Mouse (Mus musculus): ENCODE measurements around the gene Ticam1. TPM values are rescaled to one million over a fixed set of nuclear protein-coding genes. Genes with fewer than 3 reads are reported as not detected.

Gene Ticam1
- total RNA-seq, 1 experiment = 2.8 TPM

DNA sequence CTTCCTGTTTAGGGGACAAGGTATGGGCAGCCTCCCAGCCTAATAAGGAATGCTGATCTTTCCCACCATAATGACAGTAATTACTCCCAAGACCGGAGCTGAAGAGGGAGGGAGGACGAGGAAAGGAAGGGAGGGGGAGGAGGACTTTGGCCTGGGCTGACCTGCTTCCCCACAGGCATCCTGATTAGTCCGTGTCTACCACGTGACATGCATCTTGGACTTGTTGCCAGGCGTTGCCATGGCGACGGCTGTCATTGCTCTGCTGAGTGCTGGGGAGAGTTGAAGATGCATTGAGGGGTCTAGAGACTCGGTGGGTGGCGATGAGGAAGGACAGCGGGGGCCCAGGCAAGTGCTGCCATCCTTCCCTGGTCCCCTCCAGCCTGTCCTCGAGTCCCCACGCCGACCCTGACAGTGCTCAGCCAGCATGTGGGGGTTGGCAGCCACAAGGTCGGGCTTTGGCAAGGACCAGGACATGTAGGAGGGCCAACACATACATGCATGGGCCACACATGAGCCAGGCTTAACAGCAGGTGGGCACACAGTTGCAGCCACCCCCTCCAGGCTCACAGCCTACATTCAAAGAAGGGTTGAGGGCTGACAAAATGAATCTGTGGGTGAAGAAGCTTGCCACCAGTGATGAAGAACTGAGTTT lies 42.6 kb downstream of the Ticam1 start:
- Histone ChIP-seq H3K4me1 (ENCODE audit: control insufficient read depth in 2 of 2, insufficient read depth in 2 of 2, low read length in 2 of 2, poor library complexity in 1 of 2) (peaks cover 0 to 6% of the 10 kb centered on the region in 2 experiments; a peak in 1 of 4 replicates), H3K27ac (ENCODE audit: insufficient read depth, low read depth, low read length, poor library complexity, severe bottlenecking) (no peak overlapping the region), H3K36me3 (ENCODE audit: control insufficient read depth, insufficient read depth, low read length, poor library complexity, severe bottlenecking) (no peaks in the 10 kb centered on the region), H3K4me3 (ENCODE audit: insufficient read depth in 1 of 2, low read depth in 1 of 2, low read length in 2 of 2, poor library complexity in 1 of 2, severe bottlenecking in 1 of 2) (no peak overlapping the region), H3K9ac (ENCODE audit: insufficient read depth, low read depth, low read length, poor library complexity, severe bottlenecking) (no peak overlapping the region), H3K9me3 (ENCODE audit: control insufficient read depth, insufficient read depth, low read depth, low read length) (no peaks in the 10 kb centered on the region)
- in situ Hi-C loops (cut with MboI; ENCODE audit: low sequenced_read_pairs in 2 of 2, unreplicated experiment in 2 of 2) = no loop called here
- DNase-seq (ENCODE audit: low read depth, low spot score) = peak; percentile 77
- TF ChIP-seq HCFC1 (IDR thresholded peaks at IDR 0.05; ENCODE audit: borderline replicate concordance, insufficient read depth, low read length) (no peak), CHD2 (IDR thresholded peaks at IDR 0.05; ENCODE audit: low read depth, low read length) (no peak), ZNF384 (IDR thresholded peaks at IDR 0.05; ENCODE audit: low read depth, low read length) (no peak), MAFK (IDR thresholded peaks at IDR 0.05; ENCODE audit: insufficient read depth, low read depth, low read length) (no peak), ZC3H11A (IDR thresholded peaks at IDR 0.05; ENCODE audit: borderline replicate concordance, low read depth, low read length) (no peak)

DNA sequence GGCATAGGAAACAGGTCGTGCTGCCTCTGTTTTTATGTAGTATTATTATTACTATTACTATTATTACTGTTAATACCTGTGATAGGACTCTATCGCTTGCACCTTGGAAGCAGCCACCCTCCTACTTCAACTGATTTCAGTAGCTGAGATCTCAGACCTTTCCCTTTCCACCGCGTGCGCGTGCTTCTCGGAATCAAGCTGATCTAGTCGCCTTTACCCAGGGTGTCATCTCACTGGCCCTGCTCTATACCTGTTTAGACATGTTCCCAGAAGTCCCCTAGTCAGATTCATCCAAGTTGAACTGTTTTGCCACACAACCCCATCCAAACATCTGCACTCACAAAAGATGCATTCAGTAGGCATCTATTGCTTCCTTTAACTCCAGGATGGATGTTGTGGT lies 43.2 kb downstream of the Ticam1 start:
- TF ChIP-seq HCFC1 (IDR thresholded peaks at IDR 0.05; ENCODE audit: borderline replicate concordance, insufficient read depth, low read length) (no peak), MAFK (IDR thresholded peaks at IDR 0.05; ENCODE audit: insufficient read depth, low read depth, low read length) (no peak), ZNF384 (IDR thresholded peaks at IDR 0.05; ENCODE audit: low read depth, low read length) (no peak), ZC3H11A (IDR thresholded peaks at IDR 0.05; ENCODE audit: borderline replicate concordance, low read depth, low read length) (no peak), CHD2 (IDR thresholded peaks at IDR 0.05; ENCODE audit: low read depth, low read length) (no peak)
- H3K4me3 ChIP-seq (ENCODE audit: insufficient read depth in 1 of 2, low read depth in 1 of 2, low read length in 2 of 2, poor library complexity in 1 of 2, severe bottlenecking in 1 of 2) = no peak overlapping the region
- DNase-seq (ENCODE audit: low read depth, low spot score) = no peak
- H3K9ac ChIP-seq (ENCODE audit: insufficient read depth, low read depth, low read length, poor library complexity, severe bottlenecking) = no peak overlapping the region
- no peaks in the 10 kb centered on the region for H3K9me3 ChIP-seq (ENCODE audit: control insufficient read depth, insufficient read depth, low read depth, low read length)
- in situ Hi-C loops (cut with MboI; ENCODE audit: low sequenced_read_pairs in 2 of 2, unreplicated experiment in 2 of 2) = no loop called here
- H3K27ac ChIP-seq (ENCODE audit: insufficient read depth, low read depth, low read length, poor library complexity, severe bottlenecking) = no peak overlapping the region
- H3K4me1 ChIP-seq (ENCODE audit: control insufficient read depth in 2 of 2, insufficient read depth in 2 of 2, low read length in 2 of 2, poor library complexity in 1 of 2) = peaks cover 0 to 6% of the 10 kb centered on the region in 2 experiments; a peak in 1 of 4 replicates
- no peaks in the 10 kb centered on the region for H3K36me3 ChIP-seq (ENCODE audit: control insufficient read depth, insufficient read depth, low read length, poor library complexity, severe bottlenecking)

DNA sequence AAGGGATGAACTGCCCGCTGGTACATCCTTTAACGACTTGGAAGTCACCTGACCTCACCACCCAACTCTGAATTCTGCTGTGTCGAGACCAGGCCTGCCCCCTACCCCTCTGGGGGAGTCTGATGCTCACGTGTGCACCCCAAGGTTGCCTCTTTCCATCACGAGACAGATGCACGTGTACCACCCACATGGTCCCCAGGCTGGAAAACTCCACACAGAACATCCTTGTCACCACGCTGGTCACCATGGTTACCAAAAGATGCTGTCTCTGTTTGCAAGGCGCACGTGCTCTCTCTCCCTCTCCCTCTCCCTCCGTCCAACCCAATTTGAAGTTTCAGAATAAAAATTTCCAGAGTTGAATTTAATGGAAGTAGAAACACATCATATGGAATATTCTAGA lies 46.6 kb downstream of the Ticam1 start:
- no peak for TF ChIP-seq ZC3H11A (IDR thresholded peaks at IDR 0.05; ENCODE audit: borderline replicate concordance, low read depth, low read length)
- TF ChIP-seq CHD2 (IDR thresholded peaks at IDR 0.05; ENCODE audit: low read depth, low read length) = no peak
- TF ChIP-seq MAFK (IDR thresholded peaks at IDR 0.05; ENCODE audit: insufficient read depth, low read depth, low read length) = no peak
- no peak for TF ChIP-seq HCFC1 (IDR thresholded peaks at IDR 0.05; ENCODE audit: borderline replicate concordance, insufficient read depth, low read length)
- no peak for TF ChIP-seq ZNF384 (IDR thresholded peaks at IDR 0.05; ENCODE audit: low read depth, low read length)
- in situ Hi-C loops (cut with MboI; ENCODE audit: low sequenced_read_pairs in 2 of 2, unreplicated experiment in 2 of 2) = no loop called here
- Histone ChIP-seq H3K9me3 (ENCODE audit: control insufficient read depth, insufficient read depth, low read depth, low read length) (no peaks in the 10 kb centered on the region), H3K36me3 (ENCODE audit: control insufficient read depth, insufficient read depth, low read length, poor library complexity, severe bottlenecking) (no peaks in the 10 kb centered on the region), H3K4me3 (ENCODE audit: insufficient read depth in 1 of 2, low read depth in 1 of 2, low read length in 2 of 2, poor library complexity in 1 of 2, severe bottlenecking in 1 of 2) (no peak overlapping the region), H3K27ac (ENCODE audit: insufficient read depth, low read depth, low read length, poor library complexity, severe bottlenecking) (no peak overlapping the region), H3K9ac (ENCODE audit: insufficient read depth, low read depth, low read length, poor library complexity, severe bottlenecking) (no peak overlapping the region), H3K4me1 (ENCODE audit: control insufficient read depth in 2 of 2, insufficient read depth in 2 of 2, low read length in 2 of 2, poor library complexity in 1 of 2) (peaks cover 0 to 4% of the 10 kb centered on the region in 2 experiments; a peak in 1 of 4 replicates)
- DNase-seq (ENCODE audit: low read depth, low spot score) = no peak

DNA sequence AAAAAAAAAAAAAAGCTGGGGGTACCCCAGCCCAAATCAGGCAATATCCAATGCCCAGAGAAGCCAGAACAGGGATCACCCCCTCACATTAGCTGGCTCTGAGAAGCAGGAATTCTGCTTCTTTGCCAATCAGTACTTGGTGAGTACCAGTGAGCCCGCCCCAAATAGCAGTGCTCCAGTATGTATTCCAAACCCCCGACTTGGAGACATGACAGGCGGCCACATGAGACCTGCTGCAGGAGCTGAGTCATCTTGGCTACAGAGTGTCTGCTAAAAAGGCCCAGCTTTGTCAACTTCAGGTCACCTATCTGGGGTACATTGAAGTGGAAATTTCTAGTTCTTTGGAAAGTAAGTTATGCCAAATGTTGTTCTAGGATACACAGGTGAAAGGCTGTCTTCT lies 50.0 kb downstream of the Ticam1 start:
- Histone ChIP-seq H3K9me3 (ENCODE audit: control insufficient read depth, insufficient read depth, low read depth, low read length) (no peaks in the 10 kb centered on the region), H3K4me3 (ENCODE audit: insufficient read depth in 1 of 2, low read depth in 1 of 2, low read length in 2 of 2, poor library complexity in 1 of 2, severe bottlenecking in 1 of 2) (no peak overlapping the region), H3K9ac (ENCODE audit: insufficient read depth, low read depth, low read length, poor library complexity, severe bottlenecking) (no peak overlapping the region), H3K4me1 (ENCODE audit: control insufficient read depth in 2 of 2, insufficient read depth in 2 of 2, low read length in 2 of 2, poor library complexity in 1 of 2) (peaks cover 0 to 5% of the 10 kb centered on the region in 2 experiments; a peak in 1 of 4 replicates), H3K36me3 (ENCODE audit: control insufficient read depth, insufficient read depth, low read length, poor library complexity, severe bottlenecking) (no peaks in the 10 kb centered on the region), H3K27ac (ENCODE audit: insufficient read depth, low read depth, low read length, poor library complexity, severe bottlenecking) (no peak overlapping the region)
- in situ Hi-C loops (cut with MboI; ENCODE audit: low sequenced_read_pairs in 2 of 2, unreplicated experiment in 2 of 2) = no loop called here
- no peak for TF ChIP-seq MAFK (IDR thresholded peaks at IDR 0.05; ENCODE audit: insufficient read depth, low read depth, low read length)
- no peak for TF ChIP-seq ZC3H11A (IDR thresholded peaks at IDR 0.05; ENCODE audit: borderline replicate concordance, low read depth, low read length)
- no peak for TF ChIP-seq ZNF384 (IDR thresholded peaks at IDR 0.05; ENCODE audit: low read depth, low read length)
- no peak for TF ChIP-seq CHD2 (IDR thresholded peaks at IDR 0.05; ENCODE audit: low read depth, low read length)
- no peak for TF ChIP-seq HCFC1 (IDR thresholded peaks at IDR 0.05; ENCODE audit: borderline replicate concordance, insufficient read depth, low read length)
- no peak for DNase-seq (ENCODE audit: low read depth, low spot score)

All from ES-E14 (cell line).